Mouse (Mus musculus): ENCODE data around the gene Fam19a2.
A peak's percentile ranks its signal among the peaks of the same experiment; 100 is the strongest.

Gene Fam19a2

DNA sequence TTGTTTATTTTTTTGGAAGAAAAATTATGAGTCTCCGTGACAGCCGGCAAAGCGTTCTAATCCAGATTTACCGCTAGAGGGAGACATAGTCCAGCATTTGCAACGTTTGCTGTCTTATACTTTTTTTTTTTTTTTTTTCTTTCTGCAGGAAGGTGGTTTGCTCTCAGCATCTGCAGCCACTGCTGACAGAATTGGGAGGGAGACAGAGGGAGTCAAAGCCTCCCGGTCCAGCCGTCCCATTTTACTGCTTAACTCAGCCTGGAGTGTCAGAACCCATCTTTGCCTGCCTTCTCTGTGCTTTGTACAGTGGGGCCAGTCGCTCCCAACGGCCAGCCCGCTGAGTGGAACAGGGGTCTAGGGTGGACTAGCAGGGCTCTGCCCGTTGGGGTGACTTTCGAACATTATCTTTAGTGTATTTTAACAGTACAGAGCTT lies at the start of gene Fam19a2:
TSS of gene Fam19a2 (plus strand) at position 121 of the 434 bp plus-strand sequence.
- DNase-seq (ENCODE audit: inconsistent ontology term): peak; percentile 67

DNA sequence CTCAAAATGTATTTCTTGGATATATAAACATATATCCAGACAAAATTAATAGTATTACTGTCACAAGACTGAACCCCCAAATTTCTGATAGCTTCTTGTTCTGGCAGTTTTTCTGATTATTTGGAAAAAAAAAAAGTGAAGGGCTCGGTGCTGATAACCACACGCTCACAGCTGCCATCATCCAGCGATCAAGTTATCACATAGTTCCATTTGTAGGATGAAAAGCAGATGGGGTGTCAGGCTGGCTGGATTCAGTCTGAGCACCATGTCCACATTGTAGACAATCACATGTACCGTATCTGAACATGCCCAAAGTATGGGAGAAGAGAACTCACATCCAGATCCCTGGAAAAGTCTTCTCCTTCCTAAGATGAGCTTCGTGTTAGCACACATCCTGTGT lies 41.0 kb upstream of the Fam19a2 start:
- DNase-seq (ENCODE audit: inconsistent ontology term): no peak

DNA sequence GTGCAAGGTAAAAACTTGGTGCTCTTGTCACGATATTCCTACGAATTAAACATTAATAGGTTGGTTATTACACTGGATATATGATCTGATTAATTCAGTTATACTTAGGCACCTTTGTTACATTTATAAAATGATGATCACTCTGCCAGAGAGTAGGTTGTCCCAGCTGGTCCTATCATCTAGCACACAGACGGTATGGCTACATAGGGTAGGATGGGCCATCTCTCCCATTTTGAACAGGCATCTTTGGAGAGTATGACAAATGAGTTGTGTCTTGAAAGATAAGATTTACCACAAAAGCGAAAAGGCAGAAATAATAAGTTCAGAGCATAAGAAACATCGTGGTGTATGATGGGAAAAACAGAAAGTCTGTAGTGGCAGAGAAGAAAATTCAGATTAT lies 34.4 kb upstream of the Fam19a2 start:
- no peak for DNase-seq (ENCODE audit: inconsistent ontology term)

DNA sequence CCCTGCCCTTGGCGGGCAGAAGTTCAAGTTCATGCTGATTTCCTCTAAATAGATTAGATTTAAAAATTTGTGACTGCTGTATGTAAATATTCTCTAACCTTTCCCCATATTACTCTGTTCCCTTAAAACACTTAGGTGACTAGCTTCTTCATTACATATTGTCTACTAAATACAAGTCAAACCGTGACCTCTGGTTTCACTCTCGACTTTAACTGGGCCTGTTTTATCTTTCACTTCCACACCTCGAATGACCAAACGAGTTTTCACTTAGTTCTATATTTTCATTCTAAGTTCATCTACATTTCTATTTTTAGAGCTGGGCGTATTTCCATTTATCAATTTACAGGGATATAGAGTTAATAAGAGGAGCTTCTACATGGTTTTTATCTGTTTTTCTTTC lies 15.7 kb upstream of the Fam19a2 start:
- DNase-seq (ENCODE audit: inconsistent ontology term): no peak

DNA sequence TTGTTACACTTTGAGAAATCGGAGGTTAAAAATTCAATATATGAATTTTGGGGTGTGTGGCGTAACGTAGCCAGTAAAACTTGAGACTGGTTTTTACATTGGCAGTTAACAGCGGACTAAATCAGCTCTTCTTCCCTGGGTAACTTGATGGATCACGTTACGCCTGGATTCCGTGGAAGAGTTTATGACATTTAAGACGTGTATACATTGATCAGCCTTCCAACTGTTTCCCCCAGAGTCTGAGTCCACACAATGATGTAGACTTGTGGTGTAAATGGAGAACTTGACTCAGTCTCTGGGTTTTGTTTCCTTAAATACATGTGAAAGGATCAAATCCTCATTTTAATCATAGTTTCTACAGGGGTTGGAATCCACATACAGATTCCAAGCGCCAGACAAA lies 11.9 kb upstream of the Fam19a2 start:
- DNase-seq (ENCODE audit: inconsistent ontology term): no peak

DNA sequence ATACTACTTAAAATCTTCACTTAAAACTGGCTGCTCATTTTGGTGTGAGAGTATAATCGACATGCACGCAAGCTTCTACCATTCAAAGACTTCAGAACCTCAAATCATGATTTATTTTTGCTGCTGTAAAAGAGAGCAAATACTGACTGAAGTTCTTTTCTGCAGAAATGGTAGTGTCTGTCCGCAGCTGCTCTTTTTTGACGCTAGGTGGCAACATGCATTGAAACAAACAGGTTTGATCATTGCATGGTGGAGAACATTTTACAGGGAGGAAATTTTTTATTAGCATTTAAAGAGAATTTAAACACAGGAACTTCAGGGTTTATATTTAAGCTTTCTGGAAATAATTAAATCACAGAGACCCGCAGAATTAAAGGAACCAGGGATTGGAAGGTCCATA lies 9.5 kb upstream of the Fam19a2 start:
- peak; percentile 6 for DNase-seq (ENCODE audit: inconsistent ontology term)

DNA sequence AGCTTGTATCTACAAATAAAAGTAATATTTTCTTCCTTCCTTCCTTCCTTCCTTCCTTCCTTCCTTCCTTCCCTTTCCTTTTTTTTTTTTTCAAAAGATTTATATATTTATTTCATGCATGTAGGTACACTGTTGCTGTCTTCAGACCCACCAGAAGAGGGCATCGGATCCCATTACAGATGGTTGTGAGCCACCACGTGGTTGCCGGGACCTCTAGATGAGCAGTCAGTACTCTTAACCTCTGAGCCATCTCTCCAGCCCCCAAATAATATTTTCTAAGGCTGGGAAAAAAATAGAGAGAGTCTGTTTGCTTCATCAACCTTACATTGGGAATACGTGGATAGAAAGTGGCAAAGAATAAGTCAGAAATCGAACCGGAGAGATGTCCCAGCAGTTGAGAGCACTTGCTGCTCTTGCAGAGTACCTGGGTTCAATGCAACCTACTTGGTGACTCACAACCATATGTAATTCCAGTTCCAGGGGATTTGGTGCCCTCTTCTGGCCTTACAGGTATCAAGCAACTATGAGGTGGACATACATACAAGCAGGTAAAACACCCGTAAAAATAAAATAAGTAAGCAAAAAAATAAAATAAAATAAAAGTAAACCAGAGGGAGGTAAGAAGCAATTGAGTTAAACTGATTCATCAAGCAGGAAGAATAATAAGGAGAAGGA lies 8.0 kb upstream of the Fam19a2 start:
- no peak for DNase-seq (ENCODE audit: inconsistent ontology term)

DNA sequence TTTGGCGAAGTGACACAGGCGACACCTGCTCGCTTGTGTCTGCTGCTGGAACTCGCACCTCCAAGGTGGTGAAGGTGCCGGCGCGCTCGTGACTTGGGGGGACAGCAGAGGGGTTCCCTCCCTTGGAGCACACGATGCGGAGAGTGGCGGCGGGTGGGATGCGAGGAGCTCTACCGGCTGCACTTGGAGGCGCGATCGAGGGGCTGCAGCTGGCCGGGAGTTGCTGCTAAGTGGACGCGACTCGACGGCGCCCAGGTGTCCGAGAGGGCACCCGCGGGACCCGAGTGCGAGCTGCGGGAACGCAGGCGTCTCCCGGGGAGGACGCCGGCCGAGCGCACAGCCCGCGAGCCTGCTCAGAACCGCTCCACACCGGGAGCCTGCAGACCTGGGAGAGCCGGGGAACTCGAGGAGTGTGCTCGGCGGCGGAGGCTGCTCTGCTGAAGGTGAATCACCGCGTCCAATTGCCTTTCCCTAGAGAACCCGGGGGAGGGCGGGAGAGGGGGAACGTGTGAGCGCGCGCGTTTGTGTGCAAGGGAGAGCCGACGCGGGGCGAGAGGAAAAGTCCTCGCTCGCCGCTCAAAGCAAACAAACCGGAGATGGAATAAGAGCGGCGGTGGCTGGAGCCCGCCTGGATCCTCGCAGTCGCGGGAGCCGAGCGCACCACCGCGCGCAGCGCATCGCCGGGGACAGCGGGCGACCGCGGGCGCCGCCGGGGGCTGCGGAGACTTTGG lies 830 bp downstream of the Fam19a2 start:
- peak; percentile 69 for DNase-seq (ENCODE audit: inconsistent ontology term)

DNA sequence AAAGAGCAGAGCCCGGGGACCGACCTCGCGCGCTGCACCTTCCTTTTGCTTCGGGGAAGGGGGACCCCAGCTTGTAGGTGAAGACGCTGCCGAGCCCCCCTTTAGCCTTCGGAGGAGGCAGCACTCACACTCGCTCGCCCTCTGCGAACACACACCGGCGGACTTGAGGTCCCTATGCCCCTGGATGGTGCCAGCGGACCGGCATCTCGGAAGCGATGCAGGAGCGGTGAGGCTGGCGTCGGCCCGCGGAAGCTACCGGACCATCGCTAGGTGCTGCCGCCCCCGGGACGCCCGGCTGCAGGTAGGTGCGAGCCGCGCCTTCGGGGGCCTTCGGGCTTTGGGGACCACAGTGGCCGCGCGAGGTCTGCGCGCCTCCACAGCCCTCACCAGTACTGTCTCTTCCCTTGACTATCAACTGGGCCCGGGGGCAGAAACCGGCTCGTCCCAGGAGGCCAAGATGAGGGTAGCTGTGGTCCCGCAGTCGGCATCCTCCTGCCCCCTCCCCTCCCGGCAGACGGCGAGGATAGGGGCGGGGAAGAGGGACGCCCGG lies 1.5 kb downstream of the Fam19a2 start:
- DNase-seq (ENCODE audit: inconsistent ontology term): peak; percentile 20

DNA sequence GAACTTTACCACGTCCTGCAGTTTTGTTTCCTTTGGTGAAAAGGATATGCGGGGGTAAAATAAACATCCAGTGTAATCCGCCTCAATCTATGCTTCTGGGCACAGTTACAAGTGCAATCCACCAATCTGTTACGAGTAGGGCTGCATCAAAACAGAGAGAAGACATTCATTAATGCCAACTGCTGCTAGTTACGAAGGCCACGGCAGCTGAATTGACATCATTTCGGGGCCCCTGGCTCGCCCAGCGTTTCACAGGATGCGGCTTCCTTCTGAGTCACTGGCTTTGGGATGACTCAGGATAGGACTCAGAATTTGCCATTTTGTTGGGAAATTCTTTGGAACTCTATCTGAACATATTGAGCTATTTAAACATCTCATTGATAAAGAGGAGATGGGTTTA lies 4.8 kb downstream of the Fam19a2 start:
- peak; percentile 25 for DNase-seq (ENCODE audit: inconsistent ontology term)

DNA sequence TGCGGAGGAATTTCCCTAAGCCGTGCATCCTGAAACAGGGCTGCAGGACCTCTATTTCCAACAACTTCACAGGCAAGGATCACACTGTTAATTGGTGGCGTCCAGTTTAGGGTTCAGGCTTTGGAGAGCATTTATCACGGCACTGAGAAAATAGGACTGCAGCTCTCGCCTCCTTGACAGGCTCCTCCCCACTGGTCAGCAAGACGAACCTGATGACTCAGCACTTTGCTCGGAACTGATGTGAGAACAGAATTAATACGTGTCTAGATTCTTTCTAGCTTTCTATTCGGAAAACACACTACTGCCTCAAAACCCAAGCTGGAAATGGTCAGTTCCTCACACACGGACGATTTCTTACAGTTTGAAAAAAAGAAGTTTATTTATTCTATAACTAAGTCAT lies 10.8 kb downstream of the Fam19a2 start:
- no peak for DNase-seq (ENCODE audit: inconsistent ontology term)

DNA sequence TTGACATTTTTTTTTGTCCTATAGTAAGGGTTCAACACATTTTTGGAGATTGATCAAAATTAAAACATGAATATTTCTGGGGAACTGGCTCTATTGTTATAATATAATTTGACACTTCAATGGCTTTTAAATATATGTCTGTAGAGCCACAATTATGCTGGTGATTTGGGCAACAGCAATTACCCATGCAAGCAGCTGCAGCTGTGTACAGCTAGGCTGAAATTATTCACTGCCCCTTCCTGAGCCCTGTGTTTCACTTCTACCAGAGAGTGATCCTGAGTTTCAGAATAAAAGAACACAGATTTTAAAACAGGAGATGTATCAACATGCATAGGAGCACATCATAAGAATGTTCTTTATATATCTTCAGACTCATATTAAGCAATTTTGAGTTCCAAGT lies 43.5 kb downstream of the Fam19a2 start:
- no peak for DNase-seq (ENCODE audit: inconsistent ontology term)

DNA sequence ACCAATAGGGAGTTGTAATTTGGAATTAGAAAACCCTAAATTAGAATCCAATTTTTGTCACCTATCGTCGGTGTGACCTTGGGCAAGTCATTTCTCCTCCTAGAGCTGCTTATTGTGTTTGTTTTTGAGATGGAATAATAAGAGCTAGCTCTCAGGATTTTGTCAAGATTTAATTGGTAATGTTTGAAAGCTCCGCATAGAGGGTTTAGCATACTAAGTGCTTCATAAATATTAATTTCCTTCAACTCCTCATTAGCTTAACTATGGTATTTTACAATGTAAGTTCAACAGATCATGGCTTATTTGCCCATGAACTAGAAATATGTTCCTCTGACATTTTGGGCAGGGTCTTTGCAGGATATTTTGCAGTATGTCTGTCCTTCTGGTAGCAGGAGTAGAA lies 62.5 kb downstream of the Fam19a2 start:
- DNase-seq (ENCODE audit: inconsistent ontology term): no peak

DNA sequence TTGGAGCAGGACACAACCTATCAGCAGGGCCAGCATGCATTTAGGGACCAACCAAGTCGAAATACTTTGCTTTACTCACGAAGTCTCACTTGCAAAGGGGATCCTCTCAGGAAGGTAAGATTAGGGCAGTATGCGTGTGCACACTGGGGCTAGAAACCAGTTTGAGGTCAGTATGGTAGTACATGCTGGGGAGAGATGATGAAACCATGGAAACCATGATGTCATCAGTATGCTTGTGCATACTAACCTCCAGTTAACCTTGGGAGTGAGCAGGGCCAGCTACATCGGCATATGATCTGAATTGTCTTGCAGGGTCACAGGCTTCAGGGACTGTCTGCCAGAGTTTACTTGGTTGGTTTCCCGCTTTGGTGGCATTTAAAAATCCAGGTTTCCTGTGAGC lies 77.5 kb downstream of the Fam19a2 start:
- DNase-seq (ENCODE audit: inconsistent ontology term): no peak

DNA sequence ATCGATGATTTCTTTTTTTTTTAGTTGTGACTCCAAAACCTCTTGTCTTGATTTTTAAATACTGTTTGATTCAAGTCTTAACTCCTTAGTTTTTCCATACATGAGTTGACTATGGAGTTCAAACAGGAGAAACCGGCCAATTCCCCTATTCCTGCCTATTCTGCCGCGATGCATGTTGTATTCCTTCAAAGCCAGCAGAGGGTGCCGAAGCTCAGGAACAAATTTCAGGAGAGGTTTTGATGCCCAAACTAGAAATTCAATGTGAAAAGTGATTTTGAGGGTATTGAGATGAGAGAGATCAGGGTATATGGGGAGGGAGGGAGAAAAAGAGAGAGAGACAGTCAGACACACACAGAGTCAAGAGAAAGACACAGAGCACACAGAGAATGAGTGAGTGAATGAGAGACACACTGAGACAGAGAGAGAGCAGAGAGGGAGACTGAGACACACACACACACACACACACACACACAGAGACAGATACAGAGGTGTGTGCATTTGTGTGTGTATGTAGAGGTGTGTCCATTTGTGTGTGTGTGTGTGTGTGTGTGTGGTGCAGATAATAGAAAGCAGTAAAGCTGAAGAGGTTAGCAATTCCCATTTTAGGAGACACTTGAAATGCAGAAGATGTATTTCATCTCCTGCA lies 78.9 kb downstream of the Fam19a2 start:
- peak; percentile 23 for DNase-seq (ENCODE audit: inconsistent ontology term)

DNA sequence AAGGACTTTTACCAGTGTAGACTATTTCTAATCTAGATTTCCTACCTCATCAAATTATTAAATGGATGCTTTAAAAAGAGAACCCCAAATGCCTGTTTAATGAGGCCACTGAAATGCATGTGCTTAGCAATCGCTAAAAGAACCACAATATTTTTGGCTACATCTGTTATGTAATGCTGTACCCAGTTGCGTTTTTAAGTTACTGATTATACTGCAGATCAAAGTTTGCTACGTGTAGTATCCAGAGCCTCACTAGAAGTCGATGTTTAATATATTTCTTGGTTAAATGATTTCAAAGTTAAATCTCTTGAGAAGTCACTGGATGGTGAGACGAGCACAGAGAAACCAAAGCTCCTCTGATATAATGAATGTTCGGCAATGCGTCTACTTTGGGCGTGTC lies 82.5 kb downstream of the Fam19a2 start:
- DNase-seq (ENCODE audit: inconsistent ontology term): no peak

DNA sequence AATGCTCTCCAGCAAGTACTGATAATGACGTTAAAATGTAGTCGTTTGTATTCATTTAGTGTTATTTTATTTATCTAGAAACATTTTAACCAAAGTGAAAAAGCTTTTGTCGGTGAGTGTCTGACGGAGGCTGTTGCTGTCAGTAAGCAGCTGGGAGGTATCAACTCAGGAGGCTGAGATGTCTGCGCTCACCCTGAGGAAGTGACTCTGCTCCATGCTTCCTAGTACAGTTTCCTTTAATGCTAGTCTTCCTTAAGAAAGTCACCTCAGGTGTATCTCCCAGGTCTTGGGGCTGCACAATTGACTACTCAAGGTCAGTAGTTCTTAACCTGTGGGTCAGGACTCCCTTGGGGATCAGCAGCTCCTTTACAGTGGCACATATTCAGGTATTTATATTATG lies 89.9 kb downstream of the Fam19a2 start:
- no peak for DNase-seq (ENCODE audit: inconsistent ontology term)

DNA sequence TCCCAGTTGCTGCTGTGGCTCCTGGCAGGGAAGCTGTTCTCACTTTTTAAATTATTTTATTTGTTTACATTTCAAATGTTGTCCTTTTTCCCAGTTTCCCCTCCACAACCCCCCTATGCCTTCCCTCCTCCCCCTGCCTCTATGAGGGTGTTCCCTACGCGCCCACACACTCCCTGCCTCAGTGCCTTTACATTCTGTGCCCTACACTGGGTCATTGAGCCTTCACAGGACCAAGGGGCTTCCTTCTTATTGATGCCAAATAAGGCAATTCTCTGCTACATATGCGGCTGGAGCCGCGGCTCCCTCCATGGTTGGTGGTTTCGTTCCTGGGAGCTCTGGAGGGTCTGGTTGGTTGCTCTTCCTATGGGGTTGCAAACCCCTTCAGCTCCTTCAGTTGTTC lies 93.2 kb downstream of the Fam19a2 start:
- no peak for DNase-seq (ENCODE audit: inconsistent ontology term)

DNA sequence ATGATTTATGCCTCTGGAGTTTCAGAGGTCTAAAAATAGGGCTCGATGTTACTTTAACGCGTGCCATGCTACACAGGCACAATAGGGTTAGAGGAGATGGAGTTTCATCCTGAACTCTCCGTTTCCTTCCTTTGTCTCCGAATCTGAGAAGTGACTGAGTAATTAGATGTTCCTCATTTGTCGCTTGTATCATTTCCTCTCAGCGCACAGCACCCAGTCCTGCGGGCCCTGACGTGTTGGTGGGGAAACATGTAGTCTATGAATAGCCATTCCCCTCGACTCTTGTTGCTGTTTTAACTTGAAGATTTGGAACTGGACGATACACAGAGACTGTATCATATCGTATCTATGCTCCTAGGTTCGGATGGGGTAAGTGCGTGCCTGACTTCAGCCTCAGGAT lies 96.7 kb downstream of the Fam19a2 start:
- DNase-seq (ENCODE audit: inconsistent ontology term): no peak

DNA sequence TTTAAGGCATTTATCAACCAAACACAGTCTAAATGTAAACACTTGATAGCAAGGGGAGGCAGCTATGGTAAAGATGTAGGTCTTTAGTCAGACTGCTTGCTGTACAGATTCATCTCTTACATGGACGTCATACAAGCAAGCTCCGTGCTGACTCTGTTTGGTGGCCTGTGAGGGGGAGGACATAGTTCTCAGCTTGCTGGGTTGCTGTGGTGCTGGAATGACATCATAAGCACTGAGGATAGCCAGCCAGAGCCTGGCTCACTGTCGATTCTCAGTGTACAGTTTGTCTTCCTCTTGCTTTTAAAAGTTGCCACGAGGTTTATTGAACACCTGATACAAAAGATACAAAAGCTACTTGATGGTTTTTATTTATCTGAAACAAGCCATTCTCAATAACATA lies 100.8 kb downstream of the Fam19a2 start:
- no peak for DNase-seq (ENCODE audit: inconsistent ontology term)

DNA sequence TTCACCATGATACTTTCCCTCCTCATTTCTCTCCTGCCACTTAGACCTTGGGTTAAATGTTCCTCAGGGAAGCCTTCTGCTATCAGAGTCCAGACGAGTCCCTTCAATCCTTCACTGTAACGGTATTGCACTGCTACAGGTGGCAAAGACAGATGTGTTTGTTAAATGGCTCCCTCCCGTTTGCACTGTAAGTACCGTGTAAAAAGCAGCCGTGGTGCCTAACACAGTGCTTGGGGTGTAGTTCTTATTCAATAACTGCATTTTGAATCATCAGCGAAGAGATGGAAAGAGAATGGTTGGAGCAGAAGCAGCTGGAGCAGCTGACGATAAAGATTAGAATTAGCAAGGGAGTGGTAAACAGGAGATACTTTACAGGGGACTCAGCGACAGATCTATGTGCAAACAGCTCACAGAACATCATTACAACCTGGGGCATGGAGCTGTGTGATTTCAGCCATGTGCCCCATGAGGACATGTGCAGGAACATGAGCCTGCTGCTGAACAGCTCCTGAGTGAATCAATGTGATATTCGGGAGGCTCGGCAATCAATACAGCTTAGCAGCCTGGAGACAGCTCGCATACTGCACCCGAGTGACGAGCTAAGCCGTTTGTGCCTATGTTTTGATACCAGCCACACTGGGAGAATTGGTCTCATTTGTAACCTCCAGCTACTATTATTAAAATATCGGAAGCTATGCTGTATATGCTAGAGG lies 103.5 kb downstream of the Fam19a2 start:
- no peak for DNase-seq (ENCODE audit: inconsistent ontology term)

DNA sequence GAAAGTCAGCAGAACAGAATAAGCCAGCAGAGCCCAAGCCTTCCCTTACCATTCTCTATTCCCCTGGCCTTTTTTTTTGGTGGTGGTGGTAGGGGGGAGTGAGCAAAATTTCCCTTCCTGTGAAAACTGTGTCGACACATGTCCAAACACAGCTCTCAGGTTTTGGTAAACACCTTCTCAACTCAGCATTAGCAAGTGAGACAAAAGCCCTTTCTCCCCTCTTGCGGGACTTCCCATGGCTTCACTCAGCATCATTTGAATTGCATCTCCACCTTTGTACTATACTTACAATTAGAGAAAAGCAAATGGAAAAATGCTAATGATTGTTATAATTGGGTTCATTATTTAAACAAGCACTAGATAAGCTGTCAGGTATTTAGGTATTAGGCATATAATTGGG lies 119.5 kb downstream of the Fam19a2 start:
- DNase-seq (ENCODE audit: inconsistent ontology term): no peak

Measured in Muller cell, postnatal 12 days (primary cell).